Mouse (Mus musculus): ENCODE data around the gene Il1rap. TPM values are rescaled to one million over a fixed set of nuclear protein-coding genes. Genes with fewer than 3 reads are reported as not detected.

The Il1rap gene
- polyA plus RNA-seq, 1 experiment from 2014 or later, result 5.5 TPM

- DNase-seq (ENCODE audit: low spot score), result no peak
- H3K4me1 ChIP-seq, result no peaks in the 10 kb centered on the region
- H3K36me3 ChIP-seq, result no peaks in the 10 kb centered on the region
- no peaks in the 10 kb centered on the region for H3K27me3 ChIP-seq (ENCODE audit: low read depth, poor library complexity, severe bottlenecking)
- 87% methylated on average over 6 of the region's 6 CpGs for WGBS
- no peaks in the 10 kb centered on the region for H3K9me3 ChIP-seq (replicated peaks)
- no peak overlapping the region for H3K4me3 ChIP-seq
- no peak overlapping the region for H3K27ac ChIP-seq
Observed at GRCm38 (mm10) chr16:26643077-26643476, 61.6 kb downstream of the Il1rap start.

GRCm38 (mm10) chr16:26646066-26646465, 64.6 kb downstream of the Il1rap start:
- no peak for DNase-seq (ENCODE audit: low spot score)
- no peaks in the 10 kb centered on the region for H3K27me3 ChIP-seq (ENCODE audit: low read depth, poor library complexity, severe bottlenecking)
- H3K4me3 ChIP-seq, result no peak overlapping the region
- no peaks in the 10 kb centered on the region for H3K9me3 ChIP-seq (replicated peaks)
- H3K36me3 ChIP-seq, result no peaks in the 10 kb centered on the region
- H3K4me1 ChIP-seq, result no peaks in the 10 kb centered on the region
- WGBS, result 86% methylated on average over 2 of the region's 2 CpGs
- no peak overlapping the region for H3K27ac ChIP-seq

GRCm38 (mm10) chr16:26647036-26647435, 65.5 kb downstream of the Il1rap start:
- Histone ChIP-seq H3K4me1 (no peaks in the 10 kb centered on the region), H3K4me3 (no peak overlapping the region), H3K9me3 (replicated peaks) (no peaks in the 10 kb centered on the region), H3K27ac (no peak overlapping the region), H3K36me3 (no peaks in the 10 kb centered on the region), H3K27me3 (ENCODE audit: low read depth, poor library complexity, severe bottlenecking) (no peaks in the 10 kb centered on the region)
- WGBS, result 73% methylated on average over 1 of the region's 1 CpGs
- no peak for DNase-seq (ENCODE audit: low spot score)

DNA sequence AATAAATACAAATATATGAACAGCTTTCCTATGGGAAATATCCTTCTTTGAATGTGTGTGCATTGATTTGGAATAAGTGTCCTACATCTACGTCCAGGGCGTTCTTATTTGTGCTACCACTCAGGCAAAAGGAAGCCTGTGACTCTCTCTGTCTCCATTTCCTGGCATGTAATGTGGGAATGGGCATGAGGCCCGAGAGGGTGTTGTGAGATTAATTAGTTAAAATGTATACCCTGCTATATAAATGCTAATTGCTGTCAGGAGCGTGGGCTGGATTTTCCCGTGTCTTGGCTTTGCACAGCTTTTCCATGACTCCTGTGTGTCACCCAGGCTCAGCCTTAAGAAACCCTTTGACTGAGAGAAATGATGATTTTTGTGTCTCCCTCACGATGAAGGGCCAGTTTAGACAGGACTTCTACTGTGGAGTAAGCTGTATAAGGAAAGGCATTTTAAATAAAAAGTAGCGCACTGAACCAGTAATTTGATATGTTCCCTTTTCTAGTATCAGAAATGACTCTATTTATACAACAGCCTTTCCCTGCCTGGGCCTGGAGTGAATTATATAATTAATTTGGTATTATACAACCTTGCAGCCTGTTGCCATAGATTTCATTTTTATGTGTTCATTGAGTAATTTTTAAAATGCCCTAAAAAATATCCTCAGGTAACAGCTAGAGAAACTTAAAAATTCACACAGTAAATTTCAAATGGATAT, 81.4 kb downstream of the Il1rap start:
- Histone ChIP-seq H3K4me3 (no peak overlapping the region), H3K27ac (no peak overlapping the region), H3K27me3 (ENCODE audit: low read depth, poor library complexity, severe bottlenecking) (no peaks in the 10 kb centered on the region), H3K36me3 (no peaks in the 10 kb centered on the region), H3K9me3 (replicated peaks) (no peaks in the 10 kb centered on the region), H3K4me1 (no peaks in the 10 kb centered on the region)
- 85% methylated on average over 7 of the region's 7 CpGs for WGBS
- DNase-seq (ENCODE audit: low spot score), result no peak

DNA sequence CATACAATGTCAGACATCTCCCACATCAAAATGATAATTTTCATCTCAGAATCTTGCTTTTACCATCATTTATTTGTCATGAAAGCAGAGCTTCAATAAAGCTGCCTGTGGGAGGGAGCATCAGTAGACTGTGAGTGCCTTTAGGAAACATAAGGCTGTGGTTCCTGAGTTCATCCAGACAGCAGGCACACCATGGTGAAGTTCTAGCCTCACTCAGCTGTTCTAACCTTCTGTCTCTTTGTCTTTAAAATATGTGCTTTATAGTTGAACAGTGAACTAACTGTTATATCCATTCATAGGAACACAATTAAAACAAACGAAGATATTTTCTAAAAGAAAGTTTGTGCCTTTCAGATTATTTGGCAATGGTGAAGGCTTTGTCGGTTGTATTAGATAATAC, 84.9 kb downstream of the Il1rap start:
- H3K4me3 ChIP-seq, result no peak overlapping the region
- WGBS, result 85% methylated on average over 2 of the region's 2 CpGs

DNA sequence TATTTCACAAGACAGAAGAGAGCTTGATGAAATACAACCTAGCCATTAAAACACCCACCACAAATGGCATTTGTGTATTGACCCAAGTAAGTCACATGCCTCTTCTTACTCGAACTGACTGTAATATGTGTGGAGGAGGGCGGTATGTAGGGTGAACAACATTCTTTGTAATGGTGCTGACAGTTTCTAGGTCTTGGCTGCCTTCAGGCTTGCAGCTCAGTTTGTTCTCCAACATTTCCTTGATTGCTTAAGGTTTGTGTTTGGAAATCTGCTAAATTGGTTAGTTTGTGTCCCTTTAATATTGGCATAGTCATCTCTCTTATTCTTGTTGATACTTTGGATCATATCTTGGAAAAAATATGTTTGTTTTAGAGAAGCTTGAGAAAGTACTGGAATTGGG, 87.6 kb downstream of the Il1rap start:
- Histone ChIP-seq H3K4me3 (no peak overlapping the region), H3K36me3 (no peaks in the 10 kb centered on the region), H3K9me3 (replicated peaks) (no peaks in the 10 kb centered on the region), H3K27ac (no peak overlapping the region), H3K27me3 (ENCODE audit: low read depth, poor library complexity, severe bottlenecking) (no peaks in the 10 kb centered on the region), H3K4me1 (no peaks in the 10 kb centered on the region)
- WGBS, result 78% methylated on average over 2 of the region's 2 CpGs
- DNase-seq (ENCODE audit: low spot score), result no peak

More for the DNA sequence above, 84.9 kb downstream of the Il1rap start:
- Histone ChIP-seq H3K27me3 (ENCODE audit: low read depth, poor library complexity, severe bottlenecking) (no peaks in the 10 kb centered on the region), H3K9me3 (replicated peaks) (no peaks in the 10 kb centered on the region), H3K27ac (no peak overlapping the region), H3K36me3 (no peaks in the 10 kb centered on the region), H3K4me1 (no peaks in the 10 kb centered on the region)
- no peak for DNase-seq (ENCODE audit: low spot score)

DNA sequence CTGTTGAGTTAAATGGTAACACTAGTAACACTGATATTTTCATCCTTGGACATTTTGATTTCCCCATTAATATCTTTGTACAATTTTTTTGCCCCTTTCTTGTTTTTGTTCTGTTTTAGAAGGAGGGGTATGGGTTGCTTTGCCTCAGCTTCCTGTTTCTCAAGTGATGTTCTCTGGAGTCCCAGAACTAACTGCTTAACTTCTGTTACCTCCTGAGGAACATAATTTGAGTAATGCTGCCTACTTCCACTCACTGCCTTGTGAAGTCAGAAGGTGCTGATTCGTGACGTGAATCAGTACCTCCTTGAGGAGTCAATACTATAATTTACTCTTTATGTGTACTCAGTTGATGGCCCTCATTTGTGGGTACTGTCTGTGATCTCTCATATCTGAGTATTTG, 98.9 kb downstream of the Il1rap start:
- no peaks in the 10 kb centered on the region for H3K9me3 ChIP-seq (replicated peaks)

GRCm38 (mm10) chr16:26689771-26690170, 108.3 kb downstream of the Il1rap start:
- no peak for DNase-seq (ENCODE audit: low spot score)
- Histone ChIP-seq H3K4me1 (no peaks in the 10 kb centered on the region), H3K4me3 (no peak overlapping the region), H3K36me3 (no peaks in the 10 kb centered on the region), H3K9me3 (replicated peaks) (no peaks in the 10 kb centered on the region), H3K27ac (no peak overlapping the region), H3K27me3 (ENCODE audit: low read depth, poor library complexity, severe bottlenecking) (no peaks in the 10 kb centered on the region)
- WGBS, result 88% methylated on average over 2 of the region's 2 CpGs

More for the DNA sequence above, 98.9 kb downstream of the Il1rap start:
- H3K36me3 ChIP-seq, result no peaks in the 10 kb centered on the region
- DNase-seq (ENCODE audit: low spot score), result no peak
- H3K4me1 ChIP-seq, result no peaks in the 10 kb centered on the region
- WGBS, result 89% methylated on average over 2 of the region's 2 CpGs
- H3K27ac ChIP-seq, result no peak overlapping the region
- no peak overlapping the region for H3K4me3 ChIP-seq
- no peaks in the 10 kb centered on the region for H3K27me3 ChIP-seq (ENCODE audit: low read depth, poor library complexity, severe bottlenecking)

GRCm38 (mm10) chr16:26691294-26691693, 109.8 kb downstream of the Il1rap start:
- no peaks in the 10 kb centered on the region for H3K4me1 ChIP-seq
- no peak overlapping the region for H3K27ac ChIP-seq
- no peak overlapping the region for H3K4me3 ChIP-seq
- 84% methylated on average over 11 of the region's 11 CpGs for WGBS
- no peaks in the 10 kb centered on the region for H3K9me3 ChIP-seq (replicated peaks)
- H3K27me3 ChIP-seq (ENCODE audit: low read depth, poor library complexity, severe bottlenecking), result no peaks in the 10 kb centered on the region
- H3K36me3 ChIP-seq, result no peaks in the 10 kb centered on the region
- no peak for DNase-seq (ENCODE audit: low spot score)

GRCm38 (mm10) chr16:26698076-26698475, 116.6 kb downstream of the Il1rap start:
- no peaks in the 10 kb centered on the region for H3K27me3 ChIP-seq (ENCODE audit: low read depth, poor library complexity, severe bottlenecking)
- 96% methylated on average over 4 of the region's 4 CpGs for WGBS
- H3K4me1 ChIP-seq, result no peaks in the 10 kb centered on the region
- H3K27ac ChIP-seq, result no peak overlapping the region
- H3K4me3 ChIP-seq, result no peak overlapping the region
- no peaks in the 10 kb centered on the region for H3K9me3 ChIP-seq (replicated peaks)
- DNase-seq (ENCODE audit: low spot score), result no peak
- H3K36me3 ChIP-seq, result no peaks in the 10 kb centered on the region

- WGBS, result 92% methylated on average over 8 of the region's 8 CpGs
- no peaks in the 10 kb centered on the region for H3K27me3 ChIP-seq (ENCODE audit: low read depth, poor library complexity, severe bottlenecking)
- no peaks in the 10 kb centered on the region for H3K36me3 ChIP-seq
- DNase-seq (ENCODE audit: low spot score), result no peak
- no peaks in the 10 kb centered on the region for H3K9me3 ChIP-seq (replicated peaks)
- H3K4me1 ChIP-seq, result no peaks in the 10 kb centered on the region
- H3K27ac ChIP-seq, result no peak overlapping the region
- no peak overlapping the region for H3K4me3 ChIP-seq
Observed at GRCm38 (mm10) chr16:26700440-26701103, 119.1 kb downstream of the Il1rap start.

- no peak for DNase-seq (ENCODE audit: low spot score)
- Histone ChIP-seq H3K36me3 (no peaks in the 10 kb centered on the region), H3K4me1 (no peaks in the 10 kb centered on the region), H3K27me3 (ENCODE audit: low read depth, poor library complexity, severe bottlenecking) (no peaks in the 10 kb centered on the region), H3K9me3 (replicated peaks) (no peaks in the 10 kb centered on the region), H3K27ac (no peak overlapping the region), H3K4me3 (no peak overlapping the region)
- WGBS, result 84% methylated on average over 6 of the region's 6 CpGs
Observed at GRCm38 (mm10) chr16:26705658-26706371, 124.3 kb downstream of the Il1rap start.

DNA sequence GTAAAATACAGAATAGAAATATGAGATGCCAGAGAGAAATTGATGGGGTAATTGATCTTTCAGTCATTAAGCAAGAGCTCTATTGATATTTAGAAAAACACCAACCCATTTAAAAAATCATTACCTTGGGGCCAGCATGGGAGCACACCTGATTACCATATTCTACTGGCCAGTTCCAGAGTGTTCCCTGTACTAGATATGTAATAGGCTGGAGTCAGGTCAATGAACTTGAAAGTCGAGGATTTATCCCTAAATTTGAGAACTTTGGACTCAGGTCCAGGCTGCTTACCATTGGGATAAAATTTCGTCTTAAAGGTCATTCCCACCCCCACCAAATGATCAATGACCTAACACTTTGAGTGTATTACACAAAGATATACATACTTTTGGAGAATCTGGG, 125.0 kb downstream of the Il1rap start:
- Histone ChIP-seq H3K9me3 (replicated peaks) (no peaks in the 10 kb centered on the region), H3K4me3 (no peak overlapping the region), H3K27me3 (ENCODE audit: low read depth, poor library complexity, severe bottlenecking) (no peaks in the 10 kb centered on the region), H3K4me1 (no peaks in the 10 kb centered on the region), H3K27ac (no peak overlapping the region), H3K36me3 (no peaks in the 10 kb centered on the region)
- DNase-seq (ENCODE audit: low spot score), result no peak
- WGBS, result 85% methylated on average over 2 of the region's 2 CpGs

All from limb, embryonic 10.5 days (tissue).